Mouse (Mus musculus) C2C12 (cell line): Measurements from ENCODE around the gene Btbd2. TPM values are rescaled to one million over a fixed set of nuclear protein-coding genes. Genes with fewer than 3 reads are reported as not detected.

ENCODE experiments used
- H3K27me3 ChIP-seq: one replicate; pipeline ENCODE4 v1.6.1; 2011; ENCODE audit not compliant: control insufficient read depth, insufficient read depth, insufficient read length
- H3K36me3 ChIP-seq: one replicate; pipeline ENCODE4 v1.6.1; 2011; ENCODE audit not compliant: control insufficient read depth, insufficient read depth
- H3K4me3 ChIP-seq: one replicate; pipeline ENCODE4 v1.5.1; 2011; ENCODE audit warnings: mild to moderate bottlenecking, control low read depth; ENCODE audit not compliant: poor library complexity, insufficient read depth, severe bottlenecking
- H3K79me2 ChIP-seq: one replicate; pipeline ENCODE4 v1.6.1; 2011; ENCODE audit not compliant: control insufficient read depth, insufficient read depth
- H3K79me3 ChIP-seq: one replicate; pipeline ENCODE4 v1.6.1; 2011; ENCODE audit warnings: low read depth, control low read depth
- H3ac ChIP-seq: one replicate; pipeline ENCODE3; 2011; ENCODE audit warnings: low read depth; ENCODE audit not compliant: control insufficient read depth, insufficient read length
- CEBPB ChIP-seq: IDR thresholded peaks from one replicate; pipeline ENCODE4 v1.6.1; 2011; ENCODE audit warnings: low read depth, mild to moderate bottlenecking, control low read depth, moderate library complexity
- CTCF ChIP-seq: IDR thresholded peaks from one replicate; pipeline ENCODE4 v1.5.1; 2011; ENCODE audit not compliant: control insufficient read depth, insufficient read depth, insufficient read length
- FOSL1 ChIP-seq: IDR thresholded peaks from one replicate; pipeline ENCODE4 v1.8.0; 2011; ENCODE audit warnings: mild to moderate bottlenecking, low read length; ENCODE audit not compliant: poor library complexity, insufficient read depth, severe bottlenecking
- MAX ChIP-seq: IDR thresholded peaks from one replicate; pipeline ENCODE4 v1.6.1; 2011; ENCODE audit warnings: mild to moderate bottlenecking, control low read depth
- MYOD1 ChIP-seq: IDR thresholded peaks from one replicate; pipeline ENCODE4 v1.6.1; 2011; ENCODE audit warnings: low read depth; ENCODE audit not compliant: control insufficient read depth, insufficient read length
- MYOG ChIP-seq: IDR thresholded peaks from one replicate; pipeline ENCODE4 v1.6.1; 2011; ENCODE audit not compliant: control insufficient read depth, insufficient read length; ENCODE audit errors: extremely low read depth
- USF1 ChIP-seq: IDR thresholded peaks from one replicate; pipeline ENCODE4 v1.6.1; 2011; ENCODE audit warnings: low read depth, mild to moderate bottlenecking, control low read depth, moderate library complexity
- polyA plus RNA-seq: library from polyadenylated mRNA; unstranded; fragments of >200 nt; fragmentation: generic; extraction: Trizol; gene quantifications from one replicate; pipeline ENCODE4 v1.2.1, GENCODE M21; 2012; ENCODE audit warnings: missing spikeins

The Btbd2 gene
- polyA plus RNA-seq, 1 experiment = 53.8 TPM

GRCm38 (mm10) chr10:80677128-80677875, 20.4 kb upstream of the Btbd2 start:
- Histone ChIP-seq H3K36me3 (no peaks in the 10 kb centered on the region), H3K79me2 (peaks cover 37% of the 10 kb centered on the region), H3K27me3 (no peaks in the 10 kb centered on the region), H3K79me3 (peaks cover 25% of the 10 kb centered on the region), H3ac (peak overlapping the region; percentile 35), H3K4me3 (peak overlapping the region; percentile 40)
- TF ChIP-seq CTCF (no peak), CEBPB (no peak), MYOD1 (no peak), USF1 (no peak), FOSL1 (no peak), MYOG (no peak), MAX (no peak)

- TF ChIP-seq MYOG (no peak), USF1 (peak; percentile 79), MAX (peak; percentile 77), MYOD1 (no peak), CTCF (no peak)
- H3K79me3 ChIP-seq = peaks cover 30% of the 10 kb centered on the region
- H3K36me3 ChIP-seq = peaks cover 4% of the 10 kb centered on the region
- H3K27me3 ChIP-seq = no peaks in the 10 kb centered on the region
- H3K4me3 ChIP-seq = peak overlapping the region; percentile 66
- H3ac ChIP-seq = peak overlapping the region; percentile 94
- H3K79me2 ChIP-seq = peaks cover 46% of the 10 kb centered on the region
These were observed 19.5 kb upstream of the Btbd2 start for GRCm38 (mm10) chr10:80676198-80676928.

GRCm38 (mm10) chr10:80675405-80676197, 18.7 kb upstream of the Btbd2 start:
- peaks cover 30% of the 10 kb centered on the region for H3K79me3 ChIP-seq
- peak overlapping the region; percentile 94 for H3ac ChIP-seq
- TF ChIP-seq FOSL1 (no peak), MYOD1 (no peak), CEBPB (no peak), MYOG (no peak), USF1 (no peak), MAX (no peak), CTCF (no peak)
- no peaks in the 10 kb centered on the region for H3K27me3 ChIP-seq
- peak overlapping the region; percentile 66 for H3K4me3 ChIP-seq
- H3K36me3 ChIP-seq = peaks cover 10% of the 10 kb centered on the region
- H3K79me2 ChIP-seq = peaks cover 51% of the 10 kb centered on the region

GRCm38 (mm10) chr10:80674851-80675404, 18.1 kb upstream of the Btbd2 start:
- H3K79me2 ChIP-seq = peaks cover 51% of the 10 kb centered on the region
- H3ac ChIP-seq = peak overlapping the region; percentile 94
- TF ChIP-seq MYOD1 = no peak
- no peak for TF ChIP-seq USF1
- TF ChIP-seq FOSL1 = no peak
- TF ChIP-seq MAX = no peak
- TF ChIP-seq CTCF = no peak
- no peak for TF ChIP-seq MYOG
- TF ChIP-seq CEBPB = no peak
- H3K36me3 ChIP-seq = peaks cover 15% of the 10 kb centered on the region
- peaks cover 30% of the 10 kb centered on the region for H3K79me3 ChIP-seq
- H3K4me3 ChIP-seq = peak overlapping the region; percentile 66
- H3K27me3 ChIP-seq = no peaks in the 10 kb centered on the region

- peak overlapping the region; percentile 66 for H3K4me3 ChIP-seq
- TF ChIP-seq USF1 = no peak
- no peak for TF ChIP-seq MYOG
- TF ChIP-seq CTCF = peak; percentile 27
- TF ChIP-seq CEBPB = no peak
- no peak for TF ChIP-seq MYOD1
- peaks cover 22% of the 10 kb centered on the region for H3K36me3 ChIP-seq
These were observed 17.4 kb upstream of the Btbd2 start for GRCm38 (mm10) chr10:80674161-80674711.

More at GRCm38 (mm10) chr10:80674161-80674711, 17.4 kb upstream of the Btbd2 start:
- peaks cover 51% of the 10 kb centered on the region for H3K79me2 ChIP-seq
- H3ac ChIP-seq = peak overlapping the region; percentile 8
- peaks cover 30% of the 10 kb centered on the region for H3K79me3 ChIP-seq
- no peaks in the 10 kb centered on the region for H3K27me3 ChIP-seq
